Comparison of ENCODE assay signal across 10 mouse cellular contexts in the genomic region with DNA sequence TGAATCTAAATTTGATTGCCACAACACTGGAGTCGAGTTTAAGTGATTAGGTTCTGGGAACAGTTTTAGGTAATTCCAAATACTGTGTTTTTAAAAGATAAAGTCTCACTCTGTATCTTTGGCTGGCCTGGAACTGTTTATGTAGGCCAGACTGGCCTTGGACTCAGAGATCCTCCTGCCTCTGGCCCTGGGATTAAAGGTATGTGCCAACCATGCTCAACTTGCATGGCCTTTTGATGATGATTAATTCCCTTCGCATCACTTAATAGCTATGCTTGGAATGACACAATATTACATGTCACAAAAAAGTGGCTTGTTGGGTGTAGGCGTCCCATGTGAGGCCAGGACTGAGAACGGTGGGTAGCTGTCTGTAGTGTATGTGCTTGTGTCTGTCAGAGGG. TPM values are rescaled to one million over a fixed set of nuclear protein-coding genes. Genes with fewer than 3 reads are reported as not detected.
DNase-seq lines count a peak whose midpoint lies in the region; ATAC-seq and TF ChIP-seq lines count a peak whose summit lies in the region.
"Had no signal": no experiment of that assay in that cellular context is flagged by ENCODE, and none has a peak within 500 bp of the region (broad histone marks: within the 10 kb centered on the region; RNA-seq: fewer than 3 reads in every experiment).

No protein-coding gene starts in this region.

- TF ChIP-seq EP300 in liver, postnatal 0 days (IDR thresholded peaks at IDR 0.05; ENCODE audit: low read depth), result no peak

- no peaks in the 10 kb centered on the region for H3K36me3 ChIP-seq in liver, embryonic 11.5 days (ENCODE audit: control insufficient read depth, insufficient read depth, low read length)
- H3K36me3 ChIP-seq in liver, postnatal 0 days (replicated peaks; ENCODE audit: insufficient read depth, low read length), result no peaks in the 10 kb centered on the region
- no peaks in the 10 kb centered on the region for H3K36me3 ChIP-seq in hindbrain, embryonic 16.5 days (ENCODE audit: control insufficient read depth, insufficient read depth, low read length)
- no peaks in the 10 kb centered on the region for H3K36me3 ChIP-seq in neural tube, embryonic 13.5 days

- 65% methylated on average over 4 of the region's 4 CpGs for whole genome bisulfite sequencing in cerebellum, adult 2 months
- WGBS in liver, embryonic 11.5 days, result 79% methylated on average over 4 of the region's 4 CpGs
- 72% methylated on average over 4 of the region's 4 CpGs for WGBS in liver, postnatal 0 days (ENCODE audit: insufficient replicate concordance)
- 73% methylated on average over 4 of the region's 4 CpGs for WGBS in hindbrain, embryonic 16.5 days
- WGBS in neural tube, embryonic 13.5 days, result 77% methylated on average over 4 of the region's 4 CpGs

- TF ChIP-seq CTCF in cerebellum, adult 2 months (IDR thresholded peaks at IDR 0.05; ENCODE audit: borderline replicate concordance, insufficient read depth, low read depth, low read length), result no peak
- no peak for TF ChIP-seq CTCF in liver, postnatal 0 days (IDR thresholded peaks at IDR 0.05; ENCODE audit: low read depth)

- ATAC-seq in liver, embryonic 11.5 days (replicated peaks; ENCODE audit: low FRiP score), result no peak
- no peak for ATAC-seq in liver, postnatal 0 days
- no peak for ATAC-seq in hindbrain, embryonic 16.5 days
- ATAC-seq in neural tube, embryonic 13.5 days (ENCODE audit: low read depth), result no peak
- ATAC-seq in CD4-positive, CD25-positive, alpha-beta regulatory T cell, adult 4 months, result no peak

- H3K9ac ChIP-seq in liver, embryonic 11.5 days (ENCODE audit: low read depth, low read length), result no peak overlapping the region
- no peak overlapping the region for H3K9ac ChIP-seq in liver, postnatal 0 days (replicated peaks)
- no peak overlapping the region for H3K9ac ChIP-seq in hindbrain, embryonic 16.5 days (ENCODE audit: low read depth, low read length)
- H3K9ac ChIP-seq in neural tube, embryonic 13.5 days, result peak overlapping the region; percentile 69; the same call in 1 of the 2 replicates

- H3K9me3 ChIP-seq in liver, embryonic 11.5 days (ENCODE audit: control insufficient read depth, low read length), result no peaks in the 10 kb centered on the region; the same call in 1 of the 2 replicates
- H3K9me3 ChIP-seq in liver, postnatal 0 days (ENCODE audit: low read length), result no peaks in the 10 kb centered on the region
- H3K9me3 ChIP-seq in hindbrain, embryonic 16.5 days (ENCODE audit: control insufficient read depth, low read length), result no peaks in the 10 kb centered on the region
- no peaks in the 10 kb centered on the region for H3K9me3 ChIP-seq in neural tube, embryonic 13.5 days

- peak overlapping the region; percentile 68 for H3K4me3 ChIP-seq in cerebellum, adult 2 months (replicated peaks; ENCODE audit: insufficient read depth, low read depth, low read length)
- peak overlapping the region; percentile 64 for H3K4me3 ChIP-seq in liver, embryonic 11.5 days (ENCODE audit: low read depth, low read length)
- no peak overlapping the region for H3K4me3 ChIP-seq in liver, postnatal 0 days (ENCODE audit: low read depth, low read length)
- peak overlapping the region; percentile 53; the same call in 1 of the 2 replicates for H3K4me3 ChIP-seq in hindbrain, embryonic 16.5 days (ENCODE audit: low read length)
- H3K4me3 ChIP-seq in neural tube, embryonic 13.5 days, result peak overlapping the region; percentile 54; the same call in 1 of the 2 replicates

- TF ChIP-seq POLR2A in cerebellum, adult 2 months (IDR thresholded peaks at IDR 0.05; ENCODE audit: borderline replicate concordance, insufficient read depth, low read length), result no peak

- H3K27me3 ChIP-seq in cerebellum, adult 2 months (ENCODE audit: control insufficient read depth, insufficient read depth, low read length), result no peaks in the 10 kb centered on the region
- H3K27me3 ChIP-seq in liver, embryonic 11.5 days (replicated peaks; ENCODE audit: control insufficient read depth, insufficient read depth, low read length), result peaks cover 8% of the 10 kb centered on the region
- no peaks in the 10 kb centered on the region for H3K27me3 ChIP-seq in liver, postnatal 0 days (ENCODE audit: insufficient read depth, low read length)
- peaks cover 6% of the 10 kb centered on the region; the same call in 1 of the 2 replicates for H3K27me3 ChIP-seq in hindbrain, embryonic 16.5 days (replicated peaks; ENCODE audit: control insufficient read depth, insufficient read depth, low read length)
- peaks cover 15% of the 10 kb centered on the region for H3K27me3 ChIP-seq in neural tube, embryonic 13.5 days

- 0 out of 2 replicates have a peak, but pooled peaks cover 4% of the 10 kb centered on the region for H3K4me1 ChIP-seq in cerebellum, adult 2 months (ENCODE audit: control insufficient read depth, insufficient read depth, low read length)
- H3K4me1 ChIP-seq in liver, embryonic 11.5 days (replicated peaks; ENCODE audit: control insufficient read depth, insufficient read depth, low read length), result peaks cover 16% of the 10 kb centered on the region; the same call in 1 of the 2 replicates
- H3K4me1 ChIP-seq in liver, postnatal 0 days (ENCODE audit: insufficient read depth), result peaks cover 22% of the 10 kb centered on the region
- peaks cover 15% of the 10 kb centered on the region for H3K4me1 ChIP-seq in hindbrain, embryonic 16.5 days (ENCODE audit: control insufficient read depth, insufficient read depth, low read depth, low read length)
- H3K4me1 ChIP-seq in neural tube, embryonic 13.5 days (replicated peaks), result peaks cover 23% of the 10 kb centered on the region

- H3K4me2 ChIP-seq in liver, embryonic 11.5 days, result peak overlapping the region; percentile 95
- H3K4me2 ChIP-seq in liver, postnatal 0 days (ENCODE audit: low read depth, low read length), result no peak overlapping the region; the same call in 1 of the 2 replicates
- H3K4me2 ChIP-seq in hindbrain, embryonic 16.5 days (ENCODE audit: low read length), result peak overlapping the region; percentile 83
- H3K4me2 ChIP-seq in neural tube, embryonic 13.5 days, result peak overlapping the region; percentile 83

- H3K27ac ChIP-seq in cerebellum, adult 2 months (ENCODE audit: insufficient read depth, low read length), result no peak overlapping the region
- no peak overlapping the region for H3K27ac ChIP-seq in liver, embryonic 11.5 days (ENCODE audit: low read depth, low read length)
- no peak overlapping the region for H3K27ac ChIP-seq in liver, postnatal 0 days (ENCODE audit: low read depth)
- no peak overlapping the region for H3K27ac ChIP-seq in hindbrain, embryonic 16.5 days (ENCODE audit: low read depth, low read length)
- 0 out of 2 replicates have a peak overlapping the region, but pooled peaks have one; percentile 15 for H3K27ac ChIP-seq in neural tube, embryonic 13.5 days (replicated peaks)
- H3K27ac ChIP-seq: macrophage had no signal

- DNase-seq in cerebellum, adult 2 months, result no peak
- no peak for DNase-seq in cerebellum, postnatal 36 days
- no peak for DNase-seq in liver, embryonic 11.5 days (ENCODE audit: low spot score)
- DNase-seq in liver, postnatal 0 days, result no peak
- no peak for DNase-seq in lung, postnatal 36 days
- DNase-seq: retina, postnatal 1 day had no signal

RNA-seq across cellular contexts. Expression of a gene that starts 19.3 kb away (rescaled TPM):
- 6.5 and 7.1 TPM in 2 replicates for polyA plus RNA-seq in cerebellum, adult 2 months (2012; rRNA removed)
- polyA plus RNA-seq in liver, embryonic 11.5 days (2014; fragmentation: Nextera tagmentation; extraction: Ambion mirVana), result 15.2 and 17.2 TPM in 2 replicates
- 42.7 and 44.1 TPM in 2 replicates for polyA plus RNA-seq in liver, postnatal 0 days (2015; fragmentation: Nextera tagmentation; extraction: Ambion mirVana)
- polyA plus RNA-seq in hindbrain, embryonic 16.5 days (2015; fragmentation: Nextera tagmentation; extraction: Ambion mirVana), result 3.6 and 5.4 TPM in 2 replicates
- polyA plus RNA-seq in neural tube, embryonic 13.5 days (2015; fragmentation: Nextera tagmentation; extraction: Ambion mirVana), result 3.2 TPM in 2 replicates
- 100 to 1,000 TPM; 189 to 229 TPM for polyA plus RNA-seq in CD4-positive, CD25-positive, alpha-beta regulatory T cell, adult 4 months (2017; shearing (Covaris generic))

RNA-seq across cellular contexts. Expression of a gene that starts 25.7 kb away (rescaled TPM):
- polyA plus RNA-seq in cerebellum, adult 2 months (2012; rRNA removed), result 30.1 and 34.0 TPM in 2 replicates
- 6.2 and 7.6 TPM in 2 replicates for polyA plus RNA-seq in liver, embryonic 11.5 days (2014; fragmentation: Nextera tagmentation; extraction: Ambion mirVana)
- polyA plus RNA-seq in liver, postnatal 0 days (2015; fragmentation: Nextera tagmentation; extraction: Ambion mirVana), result 4.9 and 5.0 TPM in 2 replicates
- polyA plus RNA-seq in hindbrain, embryonic 16.5 days (2015; fragmentation: Nextera tagmentation; extraction: Ambion mirVana), result 1.1 and 2.3 TPM in 2 replicates
- polyA plus RNA-seq in neural tube, embryonic 13.5 days (2015; fragmentation: Nextera tagmentation; extraction: Ambion mirVana), result 3.2 and 4.3 TPM in 2 replicates
- polyA plus RNA-seq in CD4-positive, CD25-positive, alpha-beta regulatory T cell, adult 4 months (2017; shearing (Covaris generic)), result 1 to 10 TPM in 1 of 2 experiments, under 1 TPM in 1; 0.92 to 4.1 TPM

RNA-seq across cellular contexts. Expression of a gene that starts 26.2 kb away (rescaled TPM):
- 4.2 and 4.7 TPM in 2 replicates for polyA plus RNA-seq in cerebellum, adult 2 months (2012; rRNA removed)
- 0.18 and 0.38 TPM in 2 replicates for polyA plus RNA-seq in liver, embryonic 11.5 days (2014; fragmentation: Nextera tagmentation; extraction: Ambion mirVana)
- polyA plus RNA-seq in liver, postnatal 0 days (2015; fragmentation: Nextera tagmentation; extraction: Ambion mirVana), result 0.48 and 0.52 TPM in 2 replicates
- 1.7 and 2.7 TPM in 2 replicates for polyA plus RNA-seq in hindbrain, embryonic 16.5 days (2015; fragmentation: Nextera tagmentation; extraction: Ambion mirVana)
- polyA plus RNA-seq in neural tube, embryonic 13.5 days (2015; fragmentation: Nextera tagmentation; extraction: Ambion mirVana), result 1.2 TPM in 2 replicates
- 1 to 10 TPM in 1 of 2 experiments, under 1 TPM in 1; 0.77 to 2.1 TPM for polyA plus RNA-seq in CD4-positive, CD25-positive, alpha-beta regulatory T cell, adult 4 months (2017; shearing (Covaris generic))

RNA-seq across cellular contexts. Expression of a gene that starts 35.0 kb away (rescaled TPM):
- 42.3 and 45.0 TPM in 2 replicates for polyA plus RNA-seq in cerebellum, adult 2 months (2012; rRNA removed)
- 3.5 and 4.5 TPM in 2 replicates for polyA plus RNA-seq in liver, embryonic 11.5 days (2014; fragmentation: Nextera tagmentation; extraction: Ambion mirVana)
- polyA plus RNA-seq in liver, postnatal 0 days (2015; fragmentation: Nextera tagmentation; extraction: Ambion mirVana), result 2.2 and 2.3 TPM in 2 replicates
- 6.5 and 7.1 TPM in 2 replicates for polyA plus RNA-seq in hindbrain, embryonic 16.5 days (2015; fragmentation: Nextera tagmentation; extraction: Ambion mirVana)
- polyA plus RNA-seq in neural tube, embryonic 13.5 days (2015; fragmentation: Nextera tagmentation; extraction: Ambion mirVana), result 6.2 and 6.9 TPM in 2 replicates
- 1 to 10 TPM; 2.0 to 3.7 TPM for polyA plus RNA-seq in CD4-positive, CD25-positive, alpha-beta regulatory T cell, adult 4 months (2017; shearing (Covaris generic))

RNA-seq across cellular contexts. Expression of a gene that starts 49.8 kb away (rescaled TPM):
- polyA plus RNA-seq in cerebellum, adult 2 months (2012; rRNA removed), result 0.06 and 0.08 TPM in 2 replicates
- 0.16 and 0.30 TPM in 2 replicates for polyA plus RNA-seq in liver, embryonic 11.5 days (2014; fragmentation: Nextera tagmentation; extraction: Ambion mirVana)
- 0.66 and 0.86 TPM in 2 replicates for polyA plus RNA-seq in liver, postnatal 0 days (2015; fragmentation: Nextera tagmentation; extraction: Ambion mirVana)
- polyA plus RNA-seq in hindbrain, embryonic 16.5 days (2015; fragmentation: Nextera tagmentation; extraction: Ambion mirVana), result 0.16 and 0.18 TPM in 2 replicates
- 0.18 and 0.34 TPM in 2 replicates for polyA plus RNA-seq in neural tube, embryonic 13.5 days (2015; fragmentation: Nextera tagmentation; extraction: Ambion mirVana)
- polyA plus RNA-seq in CD4-positive, CD25-positive, alpha-beta regulatory T cell, adult 4 months (2017; shearing (Covaris generic)), result 1 to 10 TPM in 1 of 2 experiments, under 1 TPM in 1; 0.39 to 1.1 TPM
